9 mouse cellular contexts compared by ENCODE assay signal in genomic region chr4:40946516-40947121, GRCm38 (mm10). TPM values are rescaled to one million over a fixed set of nuclear protein-coding genes. Genes with fewer than 3 reads are reported as not detected.
DNase-seq lines count a peak whose midpoint lies in the region; ATAC-seq and TF ChIP-seq lines count a peak whose summit lies in the region.
"Had no signal": no experiment of that assay in that cellular context is flagged by ENCODE, and none has a peak within 500 bp of the region (broad histone marks: within the 10 kb centered on the region; RNA-seq: fewer than 3 reads in every experiment).

No protein-coding gene starts in this region.

- no peak for ATAC-seq in forebrain, embryonic 15.5 days (replicated peaks)
- no peak for ATAC-seq in liver, embryonic 16.5 days (ENCODE audit: low read depth)
- ATAC-seq in activated CD4-positive, CD25-positive, alpha-beta regulatory T cell, adult 4 months = no peak

- H3K4me3 ChIP-seq in gastrocnemius, adult 2 months = peak overlapping the region; percentile 76
- H3K4me3 ChIP-seq in CH12.LX (replicated peaks in 1 of 3; ENCODE audit: low read depth in 2 of 3, low read length in 2 of 3, poor library complexity in 1 of 3) = peak overlapping the region; percentile 89 to 97 (median 95)
- H3K4me3 ChIP-seq in forebrain, embryonic 15.5 days = peak overlapping the region; percentile 87
- peak overlapping the region; percentile 98 for H3K4me3 ChIP-seq in liver, embryonic 16.5 days (ENCODE audit: low read depth, low read length)

- TF ChIP-seq RAD21 in CH12.LX (IDR thresholded peaks at IDR 0.05; ENCODE audit: low read depth, low read length) = no peak

- TF ChIP-seq POLR2A in CH12.LX (IDR thresholded peaks at IDR 0.05; ENCODE audit: low read depth, low read length) = no peak

- H3K9ac ChIP-seq in CH12.LX (ENCODE audit: insufficient read depth, low read depth) = peak overlapping the region; percentile 94
- peak overlapping the region; percentile 84 for H3K9ac ChIP-seq in forebrain, embryonic 15.5 days (replicated peaks)
- peak overlapping the region; percentile 95 for H3K9ac ChIP-seq in liver, embryonic 16.5 days (ENCODE audit: low read depth, low read length)

- H3K9me3 ChIP-seq in CH12.LX (replicated peaks; ENCODE audit: low read length) = no peaks in the 10 kb centered on the region
- no peaks in the 10 kb centered on the region for H3K9me3 ChIP-seq in forebrain, embryonic 15.5 days
- no peaks in the 10 kb centered on the region for H3K9me3 ChIP-seq in liver, embryonic 16.5 days (replicated peaks; ENCODE audit: control insufficient read depth, low read length)

- no peaks in the 10 kb centered on the region for H3K27me3 ChIP-seq in CH12.LX (replicated peaks)
- no peaks in the 10 kb centered on the region for H3K27me3 ChIP-seq in forebrain, embryonic 15.5 days
- H3K27me3 ChIP-seq in liver, embryonic 16.5 days (ENCODE audit: control insufficient read depth, insufficient read depth, low read depth, low read length) = no peaks in the 10 kb centered on the region

- in situ Hi-C loops in CH12.LX (cut with MboI; ENCODE audit: low pct_ligation_motif_present, low pct_unique_long_range_greater_than_20kb, low sequenced_read_pairs) = no loop called here

- TF ChIP-seq EP300 in CH12.LX (IDR thresholded peaks at IDR 0.05; ENCODE audit: low read length) = no peak

- DNase-seq in gastrocnemius, adult 2 months = no peak
- DNase-seq in gastrocnemius, postnatal 4 days (ENCODE audit: low spot score in 2 of 2) = no peak
- peak; percentile 19 for DNase-seq in CH12.LX (ENCODE audit: extremely low read depth)
- no peak for DNase-seq in embryo, embryonic 10 days (ENCODE audit: low spot score)
- no peak for DNase-seq in left cerebral cortex, postnatal 36 days (ENCODE audit: low spot score in 2 of 2)

- intact Hi-C loops in gastrocnemius, adult 2 months (cut with DNase I) = loop anchor here (5.0 kb wide), 1 partner anchor 94 kb away; the partner anchor contains the start of gene B4galt1
- intact Hi-C loops in left cerebral cortex, postnatal 36 days (cut with DNase I) = loop anchor here (5.0 kb wide), 1 partner anchor 189 kb away; the partner anchor contains the start of gene Smu1

- H3K27ac ChIP-seq in gastrocnemius, adult 2 months = no peak overlapping the region; the same call in 1 of the 2 replicates
- no peak overlapping the region for H3K27ac ChIP-seq in CH12.LX (ENCODE audit: insufficient read depth, low read depth)
- H3K27ac ChIP-seq in forebrain, embryonic 15.5 days (replicated peaks) = no peak overlapping the region
- peak overlapping the region; percentile 93 for H3K27ac ChIP-seq in liver, embryonic 16.5 days (ENCODE audit: low read length)

- peak overlapping the region; percentile 79 for H3K4me2 ChIP-seq in CH12.LX (ENCODE audit: insufficient read depth, low read depth, poor library complexity, severe bottlenecking)
- peak overlapping the region; percentile 80 for H3K4me2 ChIP-seq in forebrain, embryonic 15.5 days (replicated peaks)
- peak overlapping the region; percentile 85 for H3K4me2 ChIP-seq in liver, embryonic 16.5 days (ENCODE audit: low read depth, low read length)

- 75% methylated on average over 7 of the region's 7 CpGs for WGBS in forebrain, embryonic 15.5 days
- WGBS in liver, embryonic 16.5 days (ENCODE audit: insufficient replicate concordance) = 36% methylated on average over 7 of the region's 7 CpGs

- H3K36me3 ChIP-seq in CH12.LX (replicated peaks in 1 of 2; ENCODE audit: control insufficient read depth in 1 of 2, insufficient read depth in 1 of 2, low read length in 1 of 2) = peaks cover 23 to 66% of the 10 kb centered on the region in 2 experiments
- peaks cover 41% of the 10 kb centered on the region for H3K36me3 ChIP-seq in forebrain, embryonic 15.5 days
- peaks cover 25% of the 10 kb centered on the region for H3K36me3 ChIP-seq in liver, embryonic 16.5 days (ENCODE audit: control insufficient read depth, insufficient read depth)

- H3K79me2 ChIP-seq in CH12.LX (replicated peaks; ENCODE audit: control insufficient read depth, extremely low read depth, insufficient read depth, poor library complexity, severe bottlenecking) = peaks cover 28% of the 10 kb centered on the region

- dilution Hi-C loops in CH12.LX (cut with MboI; ENCODE audit: extremely low pct_ligation_motif_present, extremely low pct_unique_long_range_greater_than_20kb, low sequenced_read_pairs) = no loop called here

- no peak for TF ChIP-seq CTCF in gastrocnemius, adult 2 months (IDR thresholded peaks at IDR 0.05)
- no peak for TF ChIP-seq CTCF in CH12.LX (conservative IDR thresholded peaks at IDR 0.05 in 1 of 2, IDR thresholded peaks at IDR 0.05 in 1 of 2; ENCODE audit: low read depth in 2 of 2, low read length in 2 of 2)

- H3K4me1 ChIP-seq in CH12.LX (ENCODE audit: control insufficient read depth in 1 of 2, insufficient read depth in 2 of 2) = peaks cover 9 to 35% of the 10 kb centered on the region in 2 experiments; a peak in 3 of 4 replicates
- H3K4me1 ChIP-seq in forebrain, embryonic 15.5 days = peaks cover 28% of the 10 kb centered on the region
- peaks cover 32% of the 10 kb centered on the region for H3K4me1 ChIP-seq in liver, embryonic 16.5 days (ENCODE audit: control insufficient read depth, low read depth, low read length)

TF ChIP-seq in CH12.LX, 34 proteins besides CTCF, POLR2A, EP300 and RAD21:
- TF ChIP-seq ZNF384 (IDR thresholded peaks at IDR 0.05; ENCODE audit: low read depth, low read length) (no peak), MAZ (IDR thresholded peaks at IDR 0.05; ENCODE audit: low read depth, low read length) (no peak), UBTF (IDR thresholded peaks at IDR 0.05; ENCODE audit: low read depth, low read length) (no peak), ZMIZ1 (IDR thresholded peaks at IDR 0.05; ENCODE audit: low read depth, low read length) (no peak), KAT2A (IDR thresholded peaks at IDR 0.05; ENCODE audit: insufficient replicate concordance, low read length) (no peak), RCOR1 (conservative IDR thresholded peaks at IDR 0.05; ENCODE audit: low read depth, low read length) (no peak), E2F4 (IDR thresholded peaks at IDR 0.05; ENCODE audit: insufficient replicate concordance, low read depth, low read length) (no peak), ZKSCAN1 (IDR thresholded peaks at IDR 0.05; ENCODE audit: borderline replicate concordance, low read depth, low read length) (no peak), GABPA (IDR thresholded peaks at IDR 0.05; ENCODE audit: insufficient replicate concordance, low read depth, low read length) (no peak), CHD1 (IDR thresholded peaks at IDR 0.05; ENCODE audit: low read depth, low read length) (no peak), JUN (IDR thresholded peaks at IDR 0.05; ENCODE audit: insufficient read depth, low read depth, low read length) (no peak), MYC (IDR thresholded peaks at IDR 0.05; ENCODE audit: low read depth, low read length) (no peak), NRF1 (IDR thresholded peaks at IDR 0.05; ENCODE audit: low read depth, low read length) (no peak), JUND (conservative IDR thresholded peaks at IDR 0.05; ENCODE audit: low read depth, low read length) (no peak), MAFK (IDR thresholded peaks at IDR 0.05; ENCODE audit: insufficient replicate concordance, low read length) (no peak)

RNA-seq across cellular contexts. Expression of gene Bag1, which starts 1.5 kb away (rescaled TPM):
- 100 to 1,000 TPM; 201 to 232 TPM for total RNA-seq in gastrocnemius, adult 2 months (2021)
- total RNA-seq in gastrocnemius, postnatal 4 days (2021) = 100 to 1,000 TPM; 174 to 190 TPM
- total RNA-seq in CH12.LX (2012; rRNA removed) = 105 and 123 TPM in 2 replicates
- 149 and 190 TPM in 2 replicates for total RNA-seq in CH12.LX (2014; rRNA removed)
- 161 and 193 TPM in 2 replicates for polyA plus RNA-seq in CH12.LX (2012; ENCODE audit: insufficient read length, low read depth)
- polyA plus RNA-seq in forebrain, embryonic 15.5 days (2015; fragmentation: Nextera tagmentation; extraction: Ambion mirVana) = 199 and 202 TPM in 2 replicates
- 99.7 and 103 TPM in 2 replicates for polyA plus RNA-seq in liver, embryonic 16.5 days (2015; fragmentation: Nextera tagmentation; extraction: Ambion mirVana)
- polyA plus RNA-seq in activated CD4-positive, CD25-positive, alpha-beta regulatory T cell, adult 4 months (2017; shearing (Covaris generic)) = 10 to 100 TPM; 11.5 to 15.0 TPM
- total RNA-seq in left cerebral cortex, postnatal 36 days (2021) = 100 to 1,000 TPM; 170 to 211 TPM

RNA-seq across cellular contexts. Expression of gene Chmp5, which starts 1.6 kb away (rescaled TPM):
- total RNA-seq in gastrocnemius, adult 2 months (2021) = 10 to 100 TPM; 19.8 to 24.3 TPM
- 10 to 100 TPM; 40.9 to 43.3 TPM for total RNA-seq in gastrocnemius, postnatal 4 days (2021)
- total RNA-seq in CH12.LX (2012; rRNA removed) (51.6 and 53.0 TPM in 2 replicates), CH12.LX (2014; rRNA removed) (86.7 and 88.1 TPM in 2 replicates)
- 43.6 and 45.9 TPM in 2 replicates for polyA plus RNA-seq in CH12.LX (2012; ENCODE audit: insufficient read length, low read depth)
- 170 and 178 TPM in 2 replicates for polyA plus RNA-seq in forebrain, embryonic 15.5 days (2015; fragmentation: Nextera tagmentation; extraction: Ambion mirVana)
- 41.8 and 44.6 TPM in 2 replicates for polyA plus RNA-seq in liver, embryonic 16.5 days (2015; fragmentation: Nextera tagmentation; extraction: Ambion mirVana)
- polyA plus RNA-seq in activated CD4-positive, CD25-positive, alpha-beta regulatory T cell, adult 4 months (2017; shearing (Covaris generic)) = 100 to 1,000 TPM; 121 to 129 TPM
- total RNA-seq in left cerebral cortex, postnatal 36 days (2021) = 10 to 100 TPM; 81.2 to 81.6 TPM

RNA-seq across cellular contexts. Expression of gene Nfx1, which starts 24.1 kb away (rescaled TPM):
- total RNA-seq in gastrocnemius, adult 2 months (2021) = 10 to 100 TPM; 22.6 to 22.7 TPM
- total RNA-seq in gastrocnemius, postnatal 4 days (2021) = 10 to 100 TPM; 41.7 to 45.6 TPM
- 53.7 and 55.5 TPM in 2 replicates for total RNA-seq in CH12.LX (2012; rRNA removed)
- total RNA-seq in CH12.LX (2014; rRNA removed) = 70.5 and 75.2 TPM in 2 replicates
- polyA plus RNA-seq in CH12.LX (2012; ENCODE audit: insufficient read length, low read depth) = 87.0 and 89.8 TPM in 2 replicates
- 116 and 119 TPM in 2 replicates for polyA plus RNA-seq in forebrain, embryonic 15.5 days (2015; fragmentation: Nextera tagmentation; extraction: Ambion mirVana)
- polyA plus RNA-seq in liver, embryonic 16.5 days (2015; fragmentation: Nextera tagmentation; extraction: Ambion mirVana) = 30.5 and 31.5 TPM in 2 replicates
- 10 to 100 TPM; 92.3 to 93.9 TPM for polyA plus RNA-seq in activated CD4-positive, CD25-positive, alpha-beta regulatory T cell, adult 4 months (2017; shearing (Covaris generic))
- 10 to 100 TPM; 67.3 to 78.5 TPM for total RNA-seq in left cerebral cortex, postnatal 36 days (2021)

RNA-seq across cellular contexts. Expression of gene Spink4, which starts 26.8 kb away (rescaled TPM):
- total RNA-seq in gastrocnemius, adult 2 months (2021) = not detected
- not detected for total RNA-seq in gastrocnemius, postnatal 4 days (2021)
- total RNA-seq in CH12.LX (2012; rRNA removed) (not detected in 2 replicates), CH12.LX (2014; rRNA removed) (not detected in 2 replicates)
- not detected in 2 replicates for polyA plus RNA-seq in CH12.LX (2012; ENCODE audit: insufficient read length, low read depth)
- polyA plus RNA-seq in forebrain, embryonic 15.5 days (2015; fragmentation: Nextera tagmentation; extraction: Ambion mirVana) = not detected in 2 replicates
- polyA plus RNA-seq in liver, embryonic 16.5 days (2015; fragmentation: Nextera tagmentation; extraction: Ambion mirVana) = 0.90 and 2.9 TPM in 2 replicates
- polyA plus RNA-seq in activated CD4-positive, CD25-positive, alpha-beta regulatory T cell, adult 4 months (2017; shearing (Covaris generic)) = not detected
- total RNA-seq in left cerebral cortex, postnatal 36 days (2021) = not detected
- total RNA-seq: left cerebral cortex, postnatal 10 days had no signal
